Mouse (Mus musculus) intestine, embryonic 14.5 days (tissue): ENCODE measurements at regions not wholly inside any gene's neighbourhood (a gene's known extent, or its start where the extent isn't known, plus 50 kb on each side); places are given as distances from the start of the nearest gene placed in this dataset. TPM values are rescaled to one million over a fixed set of nuclear protein-coding genes. Genes with fewer than 3 reads are reported as not detected.

ENCODE experiments used
- ATAC-seq: fragments of 200-750 bp; cut with Nextera tagmentation; replicated peaks from 2 replicates; pipeline ENCODE4 v1.8.0; 2017; ENCODE audit warnings: low read depth, moderate number of reproducible peaks, moderate TSS enrichment, moderate library complexity; ENCODE audit not compliant: low FRiP score, low TSS enrichment
- DNase-seq: peaks from one replicate; pipeline ENCODE4 v3.0.0-alpha.2; 2018; ENCODE audit warnings: low spot score
- H3K27ac ChIP-seq: fragments of 300-500 bp; sonication (generic); 2 replicates; pipeline ENCODE4 v1.5.1; 2014; ENCODE audit warnings: low read depth, mild to moderate bottlenecking, control low read depth
- H3K27me3 ChIP-seq: fragments of 300-500 bp; sonication (generic); replicated peaks from 2 replicates; pipeline ENCODE4 v1.6.1; 2014; ENCODE audit warnings: low read length, control low read depth; ENCODE audit not compliant: control insufficient read depth, insufficient read depth
- H3K36me3 ChIP-seq: fragments of 300-500 bp; sonication (generic); 2 replicates; pipeline ENCODE4 v1.6.1; 2014; ENCODE audit warnings: low read length, control low read depth; ENCODE audit not compliant: control insufficient read depth, insufficient read depth
- H3K4me1 ChIP-seq: fragments of 300-500 bp; sonication (generic); replicated peaks from 2 replicates; pipeline ENCODE4 v1.6.1; 2014; ENCODE audit warnings: low read length, control low read depth, mixed read lengths; ENCODE audit not compliant: control insufficient read depth, insufficient read depth
- H3K4me2 ChIP-seq: fragments of 300-500 bp; sonication (generic); 2 replicates; pipeline ENCODE4 v1.6.1; 2014; ENCODE audit warnings: low read length
- H3K4me3 ChIP-seq: fragments of 300-500 bp; sonication (generic); 2 replicates; pipeline ENCODE4 v1.5.1; 2014; ENCODE audit warnings: low read depth, low read length, control low read depth, mixed read lengths
- H3K9ac ChIP-seq: fragments of 300-500 bp; sonication (generic); 2 replicates; pipeline ENCODE4 v1.6.1; 2014; ENCODE audit warnings: mild to moderate bottlenecking, low read length
- H3K9me3 ChIP-seq: fragments of 300-500 bp; sonication (generic); 2 replicates; pipeline ENCODE4 v1.6.1; 2016; ENCODE audit warnings: low read length, control low read depth; ENCODE audit not compliant: control insufficient read depth
- WGBS: fragments of 180-500 bp; shearing (Covaris S2); extraction: QIAGEN DNeasy Blood & Tissue Kit; methylation state at CpG from one replicate; pipeline ENCODE4 v1.1.7; 2014; 5-methylcytosine and 5-hydroxymethylcytosine counted together
- microRNA-seq: library from miRNA; unstranded; fragments of <30 nt; microRNA quantifications from one replicate; pipeline ENCODE4, GENCODE M21; 2016

DNA sequence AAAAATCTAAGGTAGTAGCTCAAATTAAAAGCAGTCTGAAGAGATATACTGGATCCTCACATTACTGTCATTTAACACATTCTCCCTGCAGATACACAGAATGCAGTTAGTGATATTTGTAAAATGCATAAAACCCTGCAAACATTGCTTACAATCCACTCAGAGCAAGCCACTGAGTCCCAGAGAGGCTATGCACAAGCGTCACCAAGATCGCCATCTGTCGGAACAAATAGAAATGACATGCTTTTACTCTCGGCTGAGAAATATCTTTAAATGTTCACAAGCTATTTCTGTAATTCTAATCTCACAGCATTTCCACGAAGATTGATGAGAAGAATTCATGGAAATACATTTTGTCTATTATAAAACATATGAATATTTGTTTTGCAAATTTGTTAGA is 139.7 kb upstream of the Steap4 start:
- H3K36me3 ChIP-seq, result no peaks in the 10 kb centered on the region
- no peaks in the 10 kb centered on the region for H3K27me3 ChIP-seq
- WGBS, result 36% methylated on average over 5 of the region's 5 CpGs
- H3K4me3 ChIP-seq, result no peak overlapping the region
- H3K4me1 ChIP-seq, result no peaks in the 10 kb centered on the region
- DNase-seq, result no peak
- no peaks in the 10 kb centered on the region for H3K9me3 ChIP-seq
- no peak for ATAC-seq
- H3K4me2 ChIP-seq, result no peak overlapping the region
- H3K9ac ChIP-seq, result no peak overlapping the region
- H3K27ac ChIP-seq, result no peak overlapping the region

DNA sequence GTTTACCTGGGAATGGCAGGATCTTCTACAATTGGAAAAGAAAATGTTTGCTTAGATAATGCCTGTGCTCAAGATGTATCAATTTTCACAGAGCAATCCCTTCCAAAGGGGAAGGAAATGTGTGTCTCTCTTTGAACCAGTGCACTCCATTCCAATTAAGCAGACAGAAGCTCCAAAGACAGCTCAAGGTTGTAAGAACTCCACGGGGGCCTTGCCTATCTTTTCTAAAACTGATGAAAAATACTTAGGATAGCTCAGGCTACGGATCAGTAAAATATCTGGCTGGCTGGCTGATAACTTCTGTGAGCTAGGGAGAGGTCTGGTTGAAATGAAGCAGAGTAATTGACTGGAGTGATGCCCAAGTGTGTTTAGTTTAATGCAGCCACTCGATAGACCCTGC is 138.6 kb upstream of the Steap4 start:
- ATAC-seq, result no peak

GRCm38 (mm10) chr5:7829618-7830017 is 130.6 kb upstream of the Steap4 start:
- Histone ChIP-seq H3K9me3 (no peaks in the 10 kb centered on the region), H3K9ac (no peak overlapping the region), H3K27ac (no peak overlapping the region), H3K4me3 (no peak overlapping the region), H3K27me3 (no peaks in the 10 kb centered on the region), H3K4me1 (no peaks in the 10 kb centered on the region), H3K4me2 (no peak overlapping the region), H3K36me3 (no peaks in the 10 kb centered on the region)
- DNase-seq (no peak), ATAC-seq (no peak)
- WGBS, result 76% methylated on average over 3 of the region's 3 CpGs

More for the DNA sequence above, 138.6 kb upstream of the Steap4 start:
- Histone ChIP-seq H3K36me3 (no peaks in the 10 kb centered on the region), H3K9ac (no peak overlapping the region), H3K4me3 (no peak overlapping the region), H3K9me3 (no peaks in the 10 kb centered on the region), H3K4me1 (no peaks in the 10 kb centered on the region), H3K27ac (no peak overlapping the region), H3K27me3 (no peaks in the 10 kb centered on the region), H3K4me2 (no peak overlapping the region)
- no peak for DNase-seq
- 52% methylated on average over 3 of the region's 3 CpGs for WGBS

DNA sequence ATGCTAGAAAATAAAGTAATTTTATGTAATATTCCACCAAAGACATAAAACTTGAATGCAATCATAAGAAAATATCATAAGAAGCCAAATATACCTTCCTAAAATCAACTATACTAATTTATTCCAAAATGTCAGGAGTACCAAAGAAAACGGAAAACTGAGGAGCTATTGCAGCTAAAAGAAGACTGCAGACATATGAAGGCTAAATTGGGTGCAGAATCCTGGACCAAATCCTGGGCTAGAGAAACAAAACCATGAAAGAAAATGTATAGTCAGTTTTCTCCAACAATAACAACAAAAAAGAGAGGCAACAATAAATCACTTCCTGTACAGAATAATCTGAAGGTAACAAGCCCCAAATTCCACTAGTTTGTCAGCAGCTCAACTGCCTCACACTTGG is 126.4 kb upstream of the Steap4 start:
- Histone ChIP-seq H3K4me3 (no peak overlapping the region), H3K9me3 (no peaks in the 10 kb centered on the region), H3K27me3 (no peaks in the 10 kb centered on the region), H3K9ac (no peak overlapping the region), H3K4me2 (no peak overlapping the region), H3K36me3 (no peaks in the 10 kb centered on the region), H3K27ac (no peak overlapping the region), H3K4me1 (no peaks in the 10 kb centered on the region)
- WGBS, result 90% methylated on average over 1 of the region's 1 CpGs
- ATAC-seq (no peak), DNase-seq (no peak)

GRCm38 (mm10) chr5:7863047-7863446 is 97.2 kb upstream of the Steap4 start:
- H3K27me3 ChIP-seq, result no peaks in the 10 kb centered on the region
- no peak for ATAC-seq

DNA sequence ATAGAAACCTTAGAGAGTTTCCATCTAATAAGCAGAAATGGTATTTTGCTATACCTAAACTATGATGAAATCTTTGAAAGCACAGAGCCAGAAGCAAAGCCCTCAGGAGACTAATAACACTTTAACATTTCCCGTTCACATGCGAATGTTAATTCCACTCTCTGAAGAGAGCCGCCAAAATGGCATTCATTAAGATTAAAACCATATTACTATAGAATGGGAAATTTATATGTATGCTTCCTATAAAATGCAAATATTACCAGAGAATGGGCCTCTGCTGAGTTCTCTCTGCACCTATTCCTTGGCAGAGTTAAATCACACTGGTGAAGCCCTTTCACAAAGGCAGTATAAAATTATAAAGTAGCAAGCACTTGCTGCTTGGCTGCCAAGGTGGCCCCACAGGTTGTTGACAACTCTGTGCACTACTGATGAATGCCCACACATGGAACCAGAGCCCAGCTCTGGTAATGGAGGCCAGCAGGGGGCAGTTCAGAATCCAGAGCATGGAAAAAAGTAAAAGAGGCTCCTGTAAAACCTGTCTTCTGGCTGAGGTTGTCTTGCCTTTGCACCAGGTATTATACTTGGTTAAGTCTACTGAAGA is 94.1 kb upstream of the Steap4 start:
- 89% methylated on average over 3 of the region's 3 CpGs for WGBS
- H3K4me2 ChIP-seq, result no peak overlapping the region
- DNase-seq, result no peak
- H3K27me3 ChIP-seq, result no peaks in the 10 kb centered on the region
- H3K9ac ChIP-seq, result no peak overlapping the region
- H3K36me3 ChIP-seq, result no peaks in the 10 kb centered on the region
- no peaks in the 10 kb centered on the region for H3K9me3 ChIP-seq
- H3K4me1 ChIP-seq, result no peaks in the 10 kb centered on the region
- no peak overlapping the region for H3K27ac ChIP-seq
- no peak overlapping the region for H3K4me3 ChIP-seq
- no peak for ATAC-seq

More at GRCm38 (mm10) chr5:7863047-7863446, 97.2 kb upstream of the Steap4 start:
- H3K36me3 ChIP-seq, result no peaks in the 10 kb centered on the region
- no peak overlapping the region for H3K4me2 ChIP-seq
- H3K9me3 ChIP-seq, result no peaks in the 10 kb centered on the region
- H3K4me3 ChIP-seq, result no peak overlapping the region
- no peak overlapping the region for H3K9ac ChIP-seq
- WGBS, result 79% methylated on average over 2 of the region's 2 CpGs
- no peak overlapping the region for H3K27ac ChIP-seq
- H3K4me1 ChIP-seq, result no peaks in the 10 kb centered on the region
- DNase-seq, result no peak

DNA sequence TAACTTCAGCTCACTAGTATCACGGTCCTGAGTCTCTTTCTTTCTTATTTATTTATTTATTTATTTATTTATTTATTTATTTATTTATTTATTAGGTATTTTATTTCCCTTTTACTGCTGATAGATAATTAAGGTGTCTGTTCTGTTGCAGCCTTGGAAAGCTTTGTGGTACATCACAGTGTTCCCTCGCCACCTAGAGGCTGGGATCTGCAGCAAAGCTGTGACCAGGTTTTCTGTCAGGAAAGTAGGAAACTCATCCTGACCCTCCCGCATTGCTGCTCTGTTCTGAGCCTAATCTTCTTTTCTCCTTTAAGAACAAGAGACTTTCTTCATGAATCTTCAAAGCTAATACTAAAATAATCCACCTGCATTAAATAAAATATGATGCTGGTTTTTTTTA is 60.7 kb upstream of the Steap4 start:
- Histone ChIP-seq H3K9me3 (no peaks in the 10 kb centered on the region), H3K4me1 (no peaks in the 10 kb centered on the region), H3K36me3 (no peaks in the 10 kb centered on the region), H3K4me2 (no peak overlapping the region), H3K4me3 (no peak overlapping the region), H3K27me3 (no peaks in the 10 kb centered on the region), H3K9ac (no peak overlapping the region), H3K27ac (no peak overlapping the region)
- DNase-seq (peak; percentile 54), ATAC-seq (no peak)
- 66% methylated on average over 3 of the region's 3 CpGs for WGBS

Small RNAs in the stretch of these regions (microRNA-seq; reads per million reads assigned to microRNA genes)
- not detected for gene Gm22196
